ENCODE assay signal across 8 mouse cellular contexts in genomic region chr11:101316501-101316917, GRCm38 (mm10). TPM values are rescaled to one million over a fixed set of nuclear protein-coding genes. Genes with fewer than 3 reads are reported as not detected.
DNase-seq lines count a peak whose midpoint lies in the region; ATAC-seq lines count a peak whose summit lies in the region.

No protein-coding gene starts in this region.

- peak overlapping the region; percentile 93 for H3K9ac ChIP-seq in kidney, embryonic 14.5 days (ENCODE audit: low read depth, low read length)
- peak overlapping the region; percentile 94 for H3K9ac ChIP-seq in forebrain, embryonic 12.5 days
- H3K9ac ChIP-seq in midbrain, embryonic 12.5 days (replicated peaks): peak overlapping the region; percentile 92

- peak overlapping the region; percentile 88 for H3K4me2 ChIP-seq in kidney, embryonic 14.5 days (replicated peaks; ENCODE audit: low read depth, low read length)
- H3K4me2 ChIP-seq in forebrain, embryonic 12.5 days: peak overlapping the region; percentile 99
- H3K4me2 ChIP-seq in midbrain, embryonic 12.5 days (replicated peaks): peak overlapping the region; percentile 99

- no peaks in the 10 kb centered on the region for H3K9me3 ChIP-seq in kidney, embryonic 14.5 days (ENCODE audit: control insufficient read depth, low read length)
- H3K9me3 ChIP-seq in forebrain, embryonic 12.5 days: no peaks in the 10 kb centered on the region
- H3K9me3 ChIP-seq in midbrain, embryonic 12.5 days: no peaks in the 10 kb centered on the region

- DNase-seq in kidney, adult 8-10 months: no peak
- DNase-seq in T-cell, adult 2 months (ENCODE audit: low spot score): peak; percentile 28
- DNase-seq in kidney, postnatal 10 days: peak; percentile 48
- no peak for DNase-seq in thymus, postnatal 4 days
- DNase-seq in left cerebral cortex, adult 8-10 months (ENCODE audit: low spot score in 2 of 2): no peak

- H3K4me3 ChIP-seq in kidney, embryonic 14.5 days (ENCODE audit: low read length): peak overlapping the region; percentile 99
- H3K4me3 ChIP-seq in forebrain, embryonic 12.5 days (replicated peaks): peak overlapping the region; percentile 84
- H3K4me3 ChIP-seq in midbrain, embryonic 12.5 days: peak overlapping the region; percentile 98

- no peak; the same call in none of the 2 replicates for ATAC-seq in kidney, embryonic 14.5 days (ENCODE audit: low FRiP score, low TSS enrichment)
- ATAC-seq in forebrain, embryonic 12.5 days (ENCODE audit: low FRiP score): peak; percentile 55
- no peak; the same call in 1 of the 2 replicates for ATAC-seq in midbrain, embryonic 12.5 days (ENCODE audit: low FRiP score, low read depth)

- peaks cover 11% of the 10 kb centered on the region for H3K4me1 ChIP-seq in kidney, embryonic 14.5 days (ENCODE audit: control insufficient read depth, insufficient read depth, low read length)
- peaks cover 18% of the 10 kb centered on the region for H3K4me1 ChIP-seq in forebrain, embryonic 12.5 days
- H3K4me1 ChIP-seq in midbrain, embryonic 12.5 days: peaks cover 18% of the 10 kb centered on the region

- WGBS in kidney, embryonic 14.5 days: 0% methylated on average over 17 of the region's 17 CpGs
- 0% methylated on average over 17 of the region's 17 CpGs for WGBS in forebrain, embryonic 12.5 days
- WGBS in midbrain, embryonic 12.5 days: under 1% methylated on average over 17 of the region's 17 CpGs

- H3K36me3 ChIP-seq in kidney, embryonic 14.5 days (ENCODE audit: control insufficient read depth, insufficient read depth, low read length): peaks cover 40% of the 10 kb centered on the region
- peaks cover 38% of the 10 kb centered on the region for H3K36me3 ChIP-seq in forebrain, embryonic 12.5 days (replicated peaks)
- H3K36me3 ChIP-seq in midbrain, embryonic 12.5 days: peaks cover 36% of the 10 kb centered on the region

- H3K27ac ChIP-seq in kidney, embryonic 14.5 days (ENCODE audit: low read depth, low read length): peak overlapping the region; percentile 56; the same call in 1 of the 2 replicates
- H3K27ac ChIP-seq in forebrain, embryonic 12.5 days: peak overlapping the region; percentile 54
- H3K27ac ChIP-seq in midbrain, embryonic 12.5 days (replicated peaks): peak overlapping the region; percentile 49; the same call in 1 of the 2 replicates

- no peaks in the 10 kb centered on the region for H3K27me3 ChIP-seq in kidney, embryonic 14.5 days (ENCODE audit: control insufficient read depth, insufficient read depth, low read length)
- 0 out of 2 replicates have a peak, but pooled peaks cover 6% of the 10 kb centered on the region for H3K27me3 ChIP-seq in forebrain, embryonic 12.5 days
- no peaks in the 10 kb centered on the region for H3K27me3 ChIP-seq in midbrain, embryonic 12.5 days

RNA-seq across cellular contexts. Expression of gene Psme3, which starts 0.5 kb away (rescaled TPM):
- polyA plus RNA-seq in kidney, embryonic 14.5 days (2014; fragmentation: Nextera tagmentation; extraction: Ambion mirVana): 113 and 130 TPM in 2 replicates
- polyA plus RNA-seq in forebrain, embryonic 12.5 days (2016; fragmentation: Nextera tagmentation; extraction: Ambion mirVana): 182 and 189 TPM in 2 replicates
- polyA plus RNA-seq in midbrain, embryonic 12.5 days (2016; fragmentation: Nextera tagmentation; extraction: Ambion mirVana): 163 and 180 TPM in 2 replicates
- 100 to 1,000 TPM; 108 to 132 (median 125) TPM for total RNA-seq in left cerebral cortex, adult 8-10 months (2022)

RNA-seq across cellular contexts. Expression of gene Aoc2, which starts 8.4 kb away (rescaled TPM):
- polyA plus RNA-seq in kidney, embryonic 14.5 days (2014; fragmentation: Nextera tagmentation; extraction: Ambion mirVana): 1.9 TPM in 2 replicates
- polyA plus RNA-seq in forebrain, embryonic 12.5 days (2016; fragmentation: Nextera tagmentation; extraction: Ambion mirVana): 2.9 and 3.1 TPM in 2 replicates
- 2.1 and 3.1 TPM in 2 replicates for polyA plus RNA-seq in midbrain, embryonic 12.5 days (2016; fragmentation: Nextera tagmentation; extraction: Ambion mirVana)
- total RNA-seq in left cerebral cortex, adult 8-10 months (2022): 1 to 10 TPM; 3.8 to 5.3 (median 4.7) TPM

RNA-seq across cellular contexts. Expression of gene Aoc3, which starts 13.9 kb away (rescaled TPM):
- polyA plus RNA-seq in kidney, embryonic 14.5 days (2014; fragmentation: Nextera tagmentation; extraction: Ambion mirVana): 0.23 and 0.37 TPM in 2 replicates
- polyA plus RNA-seq in forebrain, embryonic 12.5 days (2016; fragmentation: Nextera tagmentation; extraction: Ambion mirVana): not detected in 2 replicates
- polyA plus RNA-seq in midbrain, embryonic 12.5 days (2016; fragmentation: Nextera tagmentation; extraction: Ambion mirVana): not detected in 2 replicates
- under 1 TPM; 0.39 to 0.75 (median 0.59) TPM for total RNA-seq in left cerebral cortex, adult 8-10 months (2022)

RNA-seq across cellular contexts. Expression of gene Becn1, which starts 14.4 kb away (rescaled TPM):
- polyA plus RNA-seq in kidney, embryonic 14.5 days (2014; fragmentation: Nextera tagmentation; extraction: Ambion mirVana): 112 and 164 TPM in 2 replicates
- polyA plus RNA-seq in forebrain, embryonic 12.5 days (2016; fragmentation: Nextera tagmentation; extraction: Ambion mirVana): 164 and 169 TPM in 2 replicates
- polyA plus RNA-seq in midbrain, embryonic 12.5 days (2016; fragmentation: Nextera tagmentation; extraction: Ambion mirVana): 162 and 173 TPM in 2 replicates
- 100 to 1,000 TPM; 178 to 237 (median 199) TPM for total RNA-seq in left cerebral cortex, adult 8-10 months (2022)

RNA-seq across cellular contexts. Expression of gene Coa3, which starts 37.6 kb away (rescaled TPM):
- polyA plus RNA-seq in kidney, embryonic 14.5 days (2014; fragmentation: Nextera tagmentation; extraction: Ambion mirVana): 204 and 207 TPM in 2 replicates
- polyA plus RNA-seq in forebrain, embryonic 12.5 days (2016; fragmentation: Nextera tagmentation; extraction: Ambion mirVana): 178 and 183 TPM in 2 replicates
- polyA plus RNA-seq in midbrain, embryonic 12.5 days (2016; fragmentation: Nextera tagmentation; extraction: Ambion mirVana): 196 and 198 TPM in 2 replicates
- total RNA-seq in left cerebral cortex, adult 8-10 months (2022): 100 to 1,000 TPM in 2 of 4 experiments, 10 to 100 TPM in 2; 95.8 to 105 (median 101) TPM

Comparison
In these comparisons a context has a peak if more than half of its experiments do, and no peak if none do; other contexts are left out.
1. DNase-seq: peak in T-cell, adult 2 months (single experiment) and kidney, postnatal 10 days (single experiment); none in kidney, adult 8-10 months (0 of 2), thymus, postnatal 4 days (single experiment) and left cerebral cortex, adult 8-10 months (0 of 2).
2. Peak in every context shown above with its lines, with median percentiles within 50 percentile points of each other: H3K27ac ChIP-seq, H3K4me2 ChIP-seq, H3K4me3 ChIP-seq and H3K9ac ChIP-seq.